Mouse (Mus musculus) heart, embryonic 13.5 days (tissue): ENCODE measurements around the gene Ezh1. TPM values are rescaled to one million over a fixed set of nuclear protein-coding genes. Genes with fewer than 3 reads are reported as not detected.

Experiments
- ATAC-seq: fragments of 200-750 bp; cut with Nextera tagmentation; 2 replicates; pipeline ENCODE4 v1.8.0; 2017; ENCODE audit warnings: moderate TSS enrichment; ENCODE audit not compliant: insufficient number of reproducible peaks, low FRiP score, low TSS enrichment; ENCODE audit errors: extremely low read depth
- H3K27ac ChIP-seq: fragments of 300-500 bp; sonication (generic); replicated peaks from 2 replicates; pipeline ENCODE4 v1.5.1; 2015; ENCODE audit warnings: moderate library complexity, mild to moderate bottlenecking, inconsistent platforms
- H3K27me3 ChIP-seq: fragments of 300-500 bp; sonication (generic); replicated peaks from 2 replicates; pipeline ENCODE4 v1.6.1; 2015; ENCODE audit warnings: mild to moderate bottlenecking, inconsistent platforms
- H3K36me3 ChIP-seq: fragments of 300-500 bp; sonication (generic); 2 replicates; pipeline ENCODE4 v1.6.1; 2015; ENCODE audit warnings: mild to moderate bottlenecking, inconsistent platforms
- H3K4me1 ChIP-seq: fragments of 300-500 bp; sonication (generic); 2 replicates; pipeline ENCODE4 v1.6.1; 2015; ENCODE audit warnings: inconsistent platforms
- H3K4me2 ChIP-seq: fragments of 300-500 bp; sonication (generic); 2 replicates; pipeline ENCODE4 v1.6.1; 2015; ENCODE audit warnings: inconsistent platforms, mild to moderate bottlenecking, moderate library complexity
- H3K4me3 ChIP-seq: fragments of 300-500 bp; sonication (generic); 2 replicates; pipeline ENCODE4 v1.5.1; 2015; ENCODE audit warnings: moderate library complexity, mild to moderate bottlenecking, inconsistent platforms
- H3K9ac ChIP-seq: fragments of 300-500 bp; sonication (generic); 2 replicates; pipeline ENCODE4 v1.6.1; 2015; ENCODE audit warnings: inconsistent platforms, mild to moderate bottlenecking, moderate library complexity
- H3K9me3 ChIP-seq: fragments of 300-500 bp; sonication (generic); 2 replicates; pipeline ENCODE4 v1.6.1; 2016; ENCODE audit warnings: inconsistent platforms
- WGBS: fragments of 180-500 bp; shearing (Covaris S2); methylation state at CpG from one replicate; pipeline ENCODE4 v1.1.7; 2015; ENCODE audit warnings: mixed read lengths; 5-methylcytosine and 5-hydroxymethylcytosine counted together
- polyA plus RNA-seq: library from polyadenylated mRNA; unstranded; fragments of >200 nt; fragmentation: Nextera tagmentation; extraction: Ambion mirVana; gene quantifications from 2 replicates; pipeline ENCODE4 v1.2.1, GENCODE M21; 2015

Ezh1 gene
- polyA plus RNA-seq, 1 experiment from 2014 or later: 11.7 TPM

- 1% methylated on average over 62 of the region's 63 CpGs for WGBS
- Histone ChIP-seq H3K4me2 (peak within 1 kb of the TSS; percentile 92), H3K36me3 (no peaks in the 10 kb centered on the region)
Measured at GRCm38 (mm10) chr11:101245855-101246701, 19.8 kb upstream of the Ezh1 start, which contains the start of gene Ramp2. Gene Ramp2, plus strand, starts transcription at chr11:101246028.

DNA sequence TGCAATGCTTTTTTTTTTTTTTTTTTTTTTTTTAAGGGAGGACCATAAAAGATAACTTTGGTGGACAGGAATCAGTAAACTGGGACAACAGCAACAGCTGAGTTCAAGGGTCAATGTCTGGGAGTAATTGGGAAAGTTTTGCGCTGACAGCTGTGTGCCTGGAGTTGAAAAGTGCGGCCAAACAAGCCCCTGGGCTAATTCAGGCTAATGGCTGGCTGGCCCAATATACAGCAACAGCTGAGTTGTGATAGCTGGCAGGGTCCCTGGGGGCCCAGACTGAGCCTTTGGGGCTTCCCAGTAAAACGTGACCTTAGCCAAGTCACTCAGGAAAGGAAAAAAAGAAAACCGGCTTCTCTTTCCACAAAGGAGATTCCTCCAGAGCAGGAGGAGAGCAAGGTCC is 18.8 kb upstream of the Ezh1 start:
- peak overlapping the region; percentile 92 for H3K4me2 ChIP-seq
- H3K9me3 ChIP-seq: no peaks in the 10 kb centered on the region
- H3K4me3 ChIP-seq: peak overlapping the region; percentile 79
- WGBS: 41% methylated on average over 4 of the region's 4 CpGs
- ATAC-seq: no peak
- H3K4me1 ChIP-seq: peaks cover 26% of the 10 kb centered on the region
- peak overlapping the region; percentile 94 for H3K27ac ChIP-seq
- H3K9ac ChIP-seq: peak overlapping the region; percentile 91; the same call in 1 of the 2 replicates
- H3K36me3 ChIP-seq: no peaks in the 10 kb centered on the region
- peaks cover 58% of the 10 kb centered on the region for H3K27me3 ChIP-seq

More at GRCm38 (mm10) chr11:101245855-101246701, 19.8 kb upstream of the Ezh1 start, which contains the start of gene Ramp2:
- peak within 1 kb of the TSS; percentile 79 for H3K4me3 ChIP-seq
- H3K27ac ChIP-seq: peak within 1 kb of the TSS; percentile 94
- peaks cover 58% of the 10 kb centered on the region for H3K27me3 ChIP-seq
- peak within 1 kb of the TSS; percentile 91 for H3K9ac ChIP-seq
- ATAC-seq: peak; percentile 26; the same call in 1 of the 2 replicates
- no peaks in the 10 kb centered on the region for H3K9me3 ChIP-seq
- H3K4me1 ChIP-seq: peaks cover 26% of the 10 kb centered on the region

DNA sequence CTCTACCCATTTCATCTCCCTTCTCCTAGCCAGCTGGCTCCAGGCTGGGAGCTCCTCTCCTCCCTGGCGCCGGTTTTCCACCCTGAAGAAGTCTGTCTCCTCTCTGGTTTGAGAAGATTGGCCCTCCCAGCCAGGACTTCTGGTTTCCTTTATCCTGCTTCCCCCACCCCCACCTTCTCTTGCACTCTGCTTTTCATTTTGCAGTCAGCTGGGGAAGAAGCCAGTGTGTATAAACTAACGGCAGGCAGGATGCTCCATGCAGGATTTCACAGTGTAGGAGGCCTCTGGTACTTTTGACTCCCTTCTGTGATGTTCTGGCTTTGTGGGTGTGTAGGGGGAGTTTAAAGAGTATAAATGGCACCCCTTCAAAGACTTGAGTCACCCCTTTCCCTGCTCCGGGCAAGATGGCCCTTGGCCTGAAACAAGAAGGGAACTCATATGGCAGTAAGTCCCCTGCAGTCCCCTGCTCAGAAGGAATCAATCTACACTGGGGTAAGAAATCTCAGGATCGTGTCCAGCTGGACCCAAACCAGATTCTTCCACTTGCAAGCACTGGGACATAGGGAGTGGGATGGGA is 11.9 kb upstream of the Ezh1 start:
- ATAC-seq: no peak

DNA sequence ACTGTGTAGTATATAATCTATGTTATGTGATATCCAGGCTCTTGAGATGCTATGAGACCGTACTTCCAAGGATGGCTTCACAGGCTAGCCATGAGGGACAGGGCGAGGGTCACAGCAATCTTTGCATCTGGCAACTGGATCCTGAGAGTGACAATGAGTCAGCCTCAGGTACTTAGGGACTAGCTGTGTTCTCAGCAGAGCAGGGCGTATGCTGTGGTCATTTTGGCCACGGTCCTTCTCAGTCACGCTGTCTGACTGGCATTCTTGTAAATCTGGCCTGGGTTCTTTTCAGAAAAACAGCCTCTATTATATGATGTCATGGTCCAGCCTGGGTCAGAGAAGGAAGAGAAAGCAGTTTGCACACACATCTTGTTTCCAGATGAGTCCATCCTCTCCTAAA is 10.5 kb upstream of the Ezh1 start:
- Histone ChIP-seq H3K4me2 (no peak overlapping the region), H3K4me1 (peaks cover 14% of the 10 kb centered on the region), H3K9me3 (no peaks in the 10 kb centered on the region), H3K27me3 (no peaks in the 10 kb centered on the region), H3K36me3 (no peaks in the 10 kb centered on the region), H3K9ac (no peak overlapping the region), H3K27ac (peak overlapping the region; percentile 88; the same call in 1 of the 2 replicates), H3K4me3 (no peak overlapping the region)
- WGBS: 88% methylated on average over 5 of the region's 5 CpGs
- no peak for ATAC-seq

More for the DNA sequence above, 11.9 kb upstream of the Ezh1 start:
- H3K9ac ChIP-seq: no peak overlapping the region
- no peaks in the 10 kb centered on the region for H3K36me3 ChIP-seq
- 30% methylated on average over 5 of the region's 5 CpGs for WGBS
- H3K4me1 ChIP-seq: peaks cover 10% of the 10 kb centered on the region
- no peak overlapping the region for H3K4me3 ChIP-seq
- H3K27me3 ChIP-seq: peaks cover under 1% of the 10 kb centered on the region; the same call in 1 of the 2 replicates
- H3K9me3 ChIP-seq: no peaks in the 10 kb centered on the region
- peak overlapping the region; percentile 88 for H3K27ac ChIP-seq
- peak overlapping the region; percentile 14; the same call in 1 of the 2 replicates for H3K4me2 ChIP-seq

DNA sequence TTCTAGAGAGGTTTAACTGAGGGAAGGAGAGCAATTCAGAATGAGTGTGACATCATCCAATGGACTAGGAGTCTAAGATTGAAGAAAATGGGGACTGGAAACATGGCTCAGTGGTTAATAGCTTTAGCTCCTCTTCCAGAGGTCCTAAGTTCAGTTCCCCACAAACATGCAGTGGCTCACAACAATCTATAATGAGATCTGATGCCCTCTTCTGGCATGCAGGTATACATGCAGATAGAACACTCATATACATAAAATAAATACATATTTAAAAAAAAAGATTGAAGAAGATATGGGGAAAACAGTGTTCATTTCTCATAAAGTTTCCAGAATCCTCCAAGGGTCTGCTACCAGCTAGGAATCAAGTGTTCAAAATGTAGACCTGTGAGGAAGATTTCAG is 9.2 kb upstream of the Ezh1 start:
- Histone ChIP-seq H3K27ac (no peak overlapping the region), H3K4me1 (peaks cover 27% of the 10 kb centered on the region), H3K36me3 (no peaks in the 10 kb centered on the region), H3K9ac (no peak overlapping the region), H3K27me3 (0 out of 2 replicates have a peak, but pooled peaks cover 2% of the 10 kb centered on the region), H3K9me3 (no peaks in the 10 kb centered on the region), H3K4me3 (no peak overlapping the region), H3K4me2 (no peak overlapping the region)
- no peak for ATAC-seq

DNA sequence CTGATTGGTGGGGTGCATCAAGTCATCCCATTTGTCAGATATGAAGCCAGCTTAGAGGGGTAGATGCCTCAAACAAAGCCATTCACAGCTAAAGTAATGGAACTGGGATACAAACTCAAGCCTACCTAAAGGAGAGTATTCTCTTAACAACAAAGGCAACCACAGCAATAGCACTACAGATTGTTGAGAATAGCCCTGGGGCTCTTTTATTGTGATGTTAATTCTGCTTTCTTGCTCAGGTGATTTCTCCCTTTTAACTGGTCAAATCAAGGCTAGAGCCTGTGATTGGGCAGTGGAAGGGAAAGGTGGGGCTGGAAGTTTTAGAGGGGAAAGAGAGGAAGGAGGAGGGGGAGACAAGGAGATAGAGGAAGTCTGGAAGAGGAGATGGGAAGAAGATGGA is 7.9 kb upstream of the Ezh1 start:
- peaks cover 40% of the 10 kb centered on the region for H3K4me1 ChIP-seq
- H3K4me3 ChIP-seq: no peak overlapping the region
- 0 out of 2 replicates have a peak, but pooled peaks cover 7% of the 10 kb centered on the region for H3K27me3 ChIP-seq
- H3K9me3 ChIP-seq: no peaks in the 10 kb centered on the region
- H3K9ac ChIP-seq: no peak overlapping the region
- H3K4me2 ChIP-seq: no peak overlapping the region
- H3K36me3 ChIP-seq: no peaks in the 10 kb centered on the region
- no peak overlapping the region for H3K27ac ChIP-seq
- ATAC-seq: no peak

GRCm38 (mm10) chr11:101233240-101233639 is 7.0 kb upstream of the Ezh1 start:
- WGBS: 66% methylated on average over 1 of the region's 1 CpGs
- no peaks in the 10 kb centered on the region for H3K36me3 ChIP-seq
- H3K9ac ChIP-seq: no peak overlapping the region
- peaks cover 40% of the 10 kb centered on the region for H3K4me1 ChIP-seq
- H3K27me3 ChIP-seq: 0 out of 2 replicates have a peak, but pooled peaks cover 8% of the 10 kb centered on the region
- ATAC-seq: no peak
- no peak overlapping the region for H3K4me3 ChIP-seq
- H3K9me3 ChIP-seq: no peaks in the 10 kb centered on the region
- no peak overlapping the region for H3K4me2 ChIP-seq
- H3K27ac ChIP-seq: no peak overlapping the region

GRCm38 (mm10) chr11:101232010-101232839 is 6.0 kb upstream of the Ezh1 start:
- Histone ChIP-seq H3K36me3 (no peaks in the 10 kb centered on the region), H3K27me3 (peaks cover 8% of the 10 kb centered on the region; the same call in 1 of the 2 replicates), H3K4me1 (peaks cover 31% of the 10 kb centered on the region), H3K27ac (peak overlapping the region; percentile 95), H3K9ac (peak overlapping the region; percentile 71), H3K4me2 (peak overlapping the region; percentile 58), H3K9me3 (no peaks in the 10 kb centered on the region), H3K4me3 (peak overlapping the region; percentile 27)
- 42% methylated on average over 6 of the region's 6 CpGs for WGBS
- peak; percentile 59 for ATAC-seq

GRCm38 (mm10) chr11:101230991-101231871 is 5.0 kb upstream of the Ezh1 start:
- peak overlapping the region; percentile 95 for H3K27ac ChIP-seq
- peaks cover 8% of the 10 kb centered on the region; the same call in 1 of the 2 replicates for H3K27me3 ChIP-seq
- H3K4me2 ChIP-seq: peak overlapping the region; percentile 58
- H3K4me3 ChIP-seq: peak overlapping the region; percentile 27
- no peaks in the 10 kb centered on the region for H3K36me3 ChIP-seq
- peaks cover 34% of the 10 kb centered on the region for H3K4me1 ChIP-seq
- H3K9me3 ChIP-seq: no peaks in the 10 kb centered on the region
- 9% methylated on average over 18 of the region's 18 CpGs for WGBS
- peak overlapping the region; percentile 71 for H3K9ac ChIP-seq
- ATAC-seq: no peak

DNA sequence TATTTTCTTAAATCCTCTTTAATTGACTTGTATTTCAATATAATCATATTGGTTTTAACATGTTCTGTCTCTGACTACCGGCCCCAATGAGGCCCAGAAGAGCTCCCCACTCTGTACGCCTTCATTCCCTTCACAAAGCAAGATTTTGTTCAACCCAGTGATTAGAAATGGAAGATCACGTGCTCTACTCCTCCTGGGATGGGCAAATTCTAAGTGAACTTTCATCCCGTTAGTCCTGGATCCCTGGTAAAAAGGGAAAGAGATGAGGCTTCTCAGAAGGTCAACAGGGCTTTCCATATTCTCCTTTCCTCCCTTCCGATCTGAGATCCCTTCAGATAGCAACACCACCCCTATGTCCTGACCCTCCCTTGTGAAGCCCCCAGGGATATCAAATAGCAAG is 4.3 kb upstream of the Ezh1 start:
- H3K4me3 ChIP-seq: no peak overlapping the region
- no peaks in the 10 kb centered on the region for H3K9me3 ChIP-seq
- H3K27me3 ChIP-seq: peaks cover 8% of the 10 kb centered on the region; the same call in 1 of the 2 replicates
- 28% methylated on average over 5 of the region's 5 CpGs for WGBS
- ATAC-seq: no peak
- H3K4me1 ChIP-seq: peaks cover 35% of the 10 kb centered on the region
- peak overlapping the region; percentile 71; the same call in 1 of the 2 replicates for H3K9ac ChIP-seq
- no peaks in the 10 kb centered on the region for H3K36me3 ChIP-seq
- H3K27ac ChIP-seq: peak overlapping the region; percentile 95
- H3K4me2 ChIP-seq: peak overlapping the region; percentile 58
